Mouse (Mus musculus) embryonic stem cell, embryonic (primary cell): ENCODE results near the gene Dctpp1.

Experiments
- CTCF ChIA-PET, 4 experiments: fragments of 300-600 bp in 2 of 4; fragments of 350-600 bp in 2 of 4; sonication (Branson Sonifier 250); formaldehyde crosslinking; loops; one replicate each; lab custom pipeline; 2022; ENCODE audit warnings: inconsistent platforms in 2 of 4; lab: Charles Lee
- POLR2A ChIA-PET, 4 experiments: fragments of 300-600 bp in 2 of 4; fragments of 350-600 bp in 2 of 4; sonication (Branson Sonifier 250); formaldehyde crosslinking; loops; one replicate each; lab custom pipeline; 2022; ENCODE audit warnings: antibody characterized with exemption in 4 of 4, inconsistent platforms in 1 of 4; lab: Charles Lee

Dctpp1 gene

DNA sequence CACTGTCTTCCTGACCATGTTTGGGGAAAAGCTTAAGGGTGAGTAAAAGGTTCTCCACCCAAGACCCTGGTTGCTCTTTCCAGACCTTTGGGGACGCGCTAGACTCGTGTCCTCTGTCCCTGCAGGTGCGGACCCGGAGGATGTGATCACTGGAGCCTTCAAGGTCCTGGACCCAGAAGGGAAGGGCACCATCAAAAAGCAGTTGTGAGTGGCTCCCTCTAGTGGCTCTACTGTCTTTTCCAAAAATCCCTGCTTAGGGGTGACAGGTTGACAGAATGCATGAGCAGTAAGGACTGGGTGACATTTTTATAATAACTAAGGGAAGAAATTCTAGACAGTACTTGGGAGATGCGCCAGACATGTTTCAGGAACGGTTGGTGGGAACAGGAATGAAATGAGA lies 47.0 kb downstream of the Dctpp1 start:
- ChIA-PET CTCF (interaction anchor here (0.7 to 2.7 kb wide), 15 partner anchors 10 to 520 kb away, joined by 3 to 17 read pairs (median 4); partner anchors contain the start of genes Zfp553 (in 2 of the 4), Sept1 (in 1 of the 4) and Zfp771 (in 1 of the 4)), POLR2A (interaction anchor here (0.5 to 7.3 kb wide), 33 partner anchors 10 to 993 kb away, joined by 3 to 208 read pairs (median 5); partner anchors contain the start of genes Sept1 (in 3 of the 4), Zfp553 (in 3 of the 4), Zfp771 (in 2 of the 4) and Cd2bp2 (in 1 of the 4))

DNA sequence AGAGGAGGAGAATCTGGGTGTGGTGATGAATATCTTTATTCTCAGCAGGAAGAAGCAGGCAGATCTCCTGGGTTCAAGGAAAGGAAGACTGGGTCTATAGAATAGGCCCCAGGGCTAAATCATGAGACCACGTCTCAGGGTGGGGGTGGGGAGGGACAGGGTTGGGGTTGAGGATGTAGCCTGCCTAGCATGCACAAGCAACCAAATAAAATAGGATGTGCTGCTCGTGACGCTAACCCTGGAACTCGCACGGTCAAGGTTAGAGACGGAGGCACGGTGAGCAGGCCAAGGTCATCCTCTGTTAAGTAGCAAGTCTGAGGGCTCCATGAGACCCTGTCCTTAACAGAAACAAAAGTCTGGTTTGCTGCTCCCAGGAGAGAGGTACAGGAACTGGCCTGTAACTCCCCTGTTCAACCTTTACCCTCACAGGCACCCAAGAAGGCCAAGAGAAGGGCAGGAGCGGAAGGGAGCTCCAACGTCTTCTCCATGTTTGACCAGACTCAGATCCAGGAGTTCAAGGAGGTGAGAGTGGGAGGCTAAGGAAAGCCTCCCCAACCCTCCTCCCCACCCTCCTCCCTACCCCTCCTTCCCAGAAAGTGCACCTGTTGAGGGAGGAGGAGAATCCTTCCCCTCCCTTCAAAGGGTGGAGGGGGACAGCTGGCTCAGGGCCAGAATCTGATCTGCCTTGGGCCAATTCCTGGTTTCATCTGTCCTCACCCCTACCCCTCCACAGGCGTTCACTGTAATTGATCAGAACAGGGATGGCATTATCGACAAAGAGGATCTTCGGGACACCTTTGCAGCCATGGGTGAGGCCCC lies 47.9 kb downstream of the Dctpp1 start:
- ChIA-PET POLR2A (interaction anchor here (0.6 to 7.3 kb wide), 37 partner anchors 8 to 710 kb away, joined by 3 to 208 read pairs (median 5); partner anchors contain the start of genes Cd2bp2 (in 2 of the 4), Sept1 (in 2 of the 4), Zfp553 (in 2 of the 4) and Zfp771 (in 2 of the 4)), CTCF (interaction anchor here (0.5 to 2.0 kb wide), 16 partner anchors 11 to 519 kb away, joined by 3 to 14 read pairs (median 3); partner anchors contain the start of genes Zfp553 (in 1 of the 4) and Zfp771 (in 1 of the 4))

DNA sequence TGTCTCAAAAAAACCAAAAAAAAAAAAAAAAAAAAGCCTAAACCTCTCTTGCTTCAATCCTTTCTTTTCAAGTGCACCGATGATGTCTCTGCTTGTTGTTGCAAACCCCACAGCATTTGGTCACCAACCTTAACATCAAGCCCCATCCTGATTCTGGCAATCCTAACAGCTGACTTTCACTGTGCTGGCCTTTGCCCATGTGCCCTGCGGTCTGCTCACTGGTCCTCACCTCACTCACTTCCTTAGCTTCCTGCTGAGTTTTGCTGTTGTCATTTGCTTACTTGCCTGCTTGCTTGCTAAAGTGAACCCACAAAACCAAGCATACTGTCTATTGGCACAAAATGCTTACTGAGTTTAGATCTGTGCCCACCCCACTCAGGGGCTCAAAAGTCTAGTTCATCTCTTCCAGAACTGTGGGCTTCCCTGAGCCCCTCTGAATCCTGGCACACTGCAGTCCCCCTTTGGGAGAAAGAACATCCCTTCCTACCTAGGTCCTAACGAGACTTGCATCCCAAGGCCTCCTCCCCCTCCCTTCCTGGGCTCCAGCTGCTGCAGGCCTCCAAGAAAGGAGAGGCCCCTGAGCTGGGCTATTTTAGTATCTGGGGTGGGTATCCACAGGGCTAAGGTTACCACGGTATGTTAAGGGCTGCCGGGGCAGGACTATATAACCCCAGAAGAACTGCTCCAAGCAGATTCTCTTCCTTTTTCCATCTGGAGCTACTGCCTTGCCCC lies 49.3 kb downstream of the Dctpp1 start:
- ChIA-PET CTCF (interaction anchor here in 3 of 4 experiments (0.5 to 1.5 kb wide), 7 partner anchors 13 to 672 kb away, joined by 3 to 9 read pairs (median 3); no protein-coding TSS in a partner anchor), POLR2A (interaction anchor here in 3 of 4 experiments (0.7 to 7.3 kb wide), 28 partner anchors 8 to 426 kb away, joined by 3 to 208 read pairs (median 6); partner anchors contain the start of genes Cd2bp2 (in 2 of the 3), Sept1 (in 2 of the 3), Zfp553 (in 2 of the 3) and Dctpp1 (in 1 of the 3))

DNA sequence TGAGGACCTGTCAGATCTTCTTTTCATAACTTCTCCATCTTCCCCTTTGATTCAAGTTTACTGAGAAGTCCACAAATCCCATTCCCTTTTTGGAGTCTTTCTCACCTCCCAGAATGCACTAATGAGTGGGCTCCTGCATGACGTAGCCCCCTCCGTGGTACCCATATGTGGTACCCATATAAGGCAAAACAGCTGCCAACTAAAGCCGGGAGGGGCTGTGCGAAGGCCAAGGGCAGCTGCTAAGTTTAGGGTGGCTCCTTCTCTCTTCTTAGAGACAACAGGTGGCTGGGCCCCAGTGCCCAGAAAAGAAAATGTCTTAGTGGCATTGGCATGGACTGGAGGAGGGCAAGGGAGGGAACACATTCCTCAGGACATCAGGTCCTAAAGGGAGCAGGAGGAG lies 50.2 kb downstream of the Dctpp1 start:
- CTCF ChIA-PET, result interaction anchor here in 1 of 4 experiments (1.1 kb wide), 1 partner anchor 14 kb away, joined by 3 read pairs; no protein-coding TSS in a partner anchor

DNA sequence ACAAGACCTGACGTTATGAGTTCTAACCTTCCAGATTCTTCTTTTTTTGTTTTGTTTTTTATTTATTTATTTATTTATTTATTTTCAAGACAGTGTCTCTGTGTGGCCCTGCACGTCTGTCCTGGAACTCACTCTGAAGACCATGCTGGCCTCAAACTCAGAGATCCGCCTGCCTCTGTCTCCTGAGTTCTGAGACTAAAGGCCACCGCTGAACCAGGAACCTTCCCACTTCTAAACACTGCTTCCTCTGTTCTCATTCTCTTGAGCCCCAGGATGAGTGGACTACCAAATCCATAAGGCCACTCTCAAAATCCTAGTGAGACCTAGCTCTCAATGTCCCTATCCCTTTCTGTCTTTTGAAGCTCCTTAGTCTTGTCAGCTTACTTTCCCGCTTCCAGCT lies 50.7 kb downstream of the Dctpp1 start:
- ChIA-PET POLR2A (interaction anchor here (0.5 to 7.3 kb wide), 22 partner anchors 8 to 51 kb away, joined by 3 to 208 read pairs (median 6); partner anchors contain the start of genes Cd2bp2 (in 2 of the 4), Sept1 (in 2 of the 4), Zfp553 (in 2 of the 4) and Dctpp1 (in 1 of the 4)), CTCF (interaction anchor here in 2 of 4 experiments (0.6 to 1.1 kb wide), 2 partner anchors 14 to 22 kb away, joined by 3 read pairs; no protein-coding TSS in a partner anchor)

More for the DNA sequence above, 50.2 kb downstream of the Dctpp1 start:
- POLR2A ChIA-PET, result interaction anchor here (0.8 to 7.3 kb wide), 19 partner anchors 8 to 64 kb away, joined by 3 to 208 read pairs (median 6); partner anchors contain the start of genes Cd2bp2 (in 2 of the 4), Sept1 (in 2 of the 4), Zfp553 (in 2 of the 4) and Dctpp1 (in 1 of the 4)

DNA sequence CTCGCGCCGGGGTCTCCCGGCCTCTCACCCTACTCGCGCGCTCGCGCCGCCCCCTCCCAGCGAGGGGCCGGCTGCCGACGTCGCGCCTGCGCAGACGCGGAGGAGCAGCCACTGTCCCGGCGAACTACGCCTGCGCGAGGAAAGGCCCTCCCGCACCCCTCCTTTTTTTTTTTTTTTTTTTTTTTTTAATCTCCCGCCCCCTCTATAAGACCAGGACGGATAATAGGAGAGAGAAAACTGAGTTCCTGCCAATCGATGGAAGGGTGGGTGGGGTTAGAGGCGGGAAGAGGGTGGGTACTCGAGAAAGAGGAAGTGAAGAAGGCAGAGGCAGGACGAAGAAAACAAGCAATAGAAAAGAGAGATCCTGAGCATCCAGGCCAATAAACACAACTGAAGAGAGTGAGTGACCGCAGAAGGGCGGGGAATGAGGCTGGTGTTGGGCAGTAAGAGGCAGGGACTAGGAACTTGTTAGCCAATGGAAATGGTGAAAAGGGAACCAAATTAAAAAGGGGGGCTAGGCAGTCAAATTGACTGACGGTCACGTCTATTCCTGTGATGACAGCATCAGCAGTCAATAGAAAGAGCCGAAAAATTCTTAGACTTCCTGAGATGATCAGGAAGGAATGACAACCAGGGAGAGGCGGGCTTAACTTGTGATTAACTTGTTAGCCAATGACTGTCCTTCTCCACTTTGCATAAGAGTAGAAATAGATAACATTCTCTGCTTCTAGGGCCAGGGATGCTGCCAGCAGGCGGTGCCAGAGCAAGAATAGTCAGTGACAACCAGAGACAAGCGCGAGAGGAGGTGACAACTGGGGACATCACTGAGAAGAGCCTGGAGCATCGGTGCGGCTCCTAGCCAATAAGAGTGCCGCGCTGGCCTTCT lies 51.7 kb downstream of the Dctpp1 start, which contains the start of gene Mylpf:
Mylpf (plus strand) TSS at position 338 of the 886 bp plus-strand sequence.
- ChIA-PET POLR2A (interaction anchor here in 3 of 4 experiments (0.6 to 7.3 kb wide), 28 partner anchors 8 to 438 kb away, joined by 3 to 208 read pairs (median 6); partner anchors contain the start of genes Cd2bp2 (in 2 of the 3), Sept1 (in 2 of the 3), Zfp553 (in 2 of the 3) and Dctpp1 (in 1 of the 3)), CTCF (interaction anchor here in 2 of 4 experiments (0.5 to 1.9 kb wide), 3 partner anchors 21 to 49 kb away, joined by 3 to 5 read pairs (median 4); no protein-coding TSS in a partner anchor)

DNA sequence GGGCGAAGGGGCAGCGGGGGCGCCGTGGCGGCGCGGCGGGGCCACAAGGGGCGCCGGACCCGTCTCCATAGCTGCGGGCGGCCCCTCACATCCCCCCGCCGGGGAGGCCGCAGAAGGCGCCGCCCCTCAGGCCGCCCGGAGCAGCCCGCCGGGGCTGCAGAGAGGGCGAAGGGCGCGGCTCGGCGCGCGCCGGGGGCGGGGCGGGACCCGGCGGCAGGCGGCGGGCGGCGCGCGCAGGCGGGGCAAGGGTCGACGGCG lies 52.3 kb downstream of the Dctpp1 start, which contains the start of gene Tbc1d10b:
Tbc1d10b (minus strand) TSS at position 174 of the 258 bp plus-strand sequence.
- POLR2A ChIA-PET, result interaction anchor here in 3 of 4 experiments (1.0 to 4.0 kb wide), 10 partner anchors 9 to 29 kb away, joined by 3 to 84 read pairs (median 10); partner anchors contain the start of genes Cd2bp2 (in 2 of the 3), Sept1 (in 2 of the 3) and Zfp553 (in 2 of the 3)
- CTCF ChIA-PET, result interaction anchor here in 2 of 4 experiments (0.5 to 1.9 kb wide), 2 partner anchors 27 to 49 kb away, joined by 4 to 5 read pairs; no protein-coding TSS in a partner anchor

DNA sequence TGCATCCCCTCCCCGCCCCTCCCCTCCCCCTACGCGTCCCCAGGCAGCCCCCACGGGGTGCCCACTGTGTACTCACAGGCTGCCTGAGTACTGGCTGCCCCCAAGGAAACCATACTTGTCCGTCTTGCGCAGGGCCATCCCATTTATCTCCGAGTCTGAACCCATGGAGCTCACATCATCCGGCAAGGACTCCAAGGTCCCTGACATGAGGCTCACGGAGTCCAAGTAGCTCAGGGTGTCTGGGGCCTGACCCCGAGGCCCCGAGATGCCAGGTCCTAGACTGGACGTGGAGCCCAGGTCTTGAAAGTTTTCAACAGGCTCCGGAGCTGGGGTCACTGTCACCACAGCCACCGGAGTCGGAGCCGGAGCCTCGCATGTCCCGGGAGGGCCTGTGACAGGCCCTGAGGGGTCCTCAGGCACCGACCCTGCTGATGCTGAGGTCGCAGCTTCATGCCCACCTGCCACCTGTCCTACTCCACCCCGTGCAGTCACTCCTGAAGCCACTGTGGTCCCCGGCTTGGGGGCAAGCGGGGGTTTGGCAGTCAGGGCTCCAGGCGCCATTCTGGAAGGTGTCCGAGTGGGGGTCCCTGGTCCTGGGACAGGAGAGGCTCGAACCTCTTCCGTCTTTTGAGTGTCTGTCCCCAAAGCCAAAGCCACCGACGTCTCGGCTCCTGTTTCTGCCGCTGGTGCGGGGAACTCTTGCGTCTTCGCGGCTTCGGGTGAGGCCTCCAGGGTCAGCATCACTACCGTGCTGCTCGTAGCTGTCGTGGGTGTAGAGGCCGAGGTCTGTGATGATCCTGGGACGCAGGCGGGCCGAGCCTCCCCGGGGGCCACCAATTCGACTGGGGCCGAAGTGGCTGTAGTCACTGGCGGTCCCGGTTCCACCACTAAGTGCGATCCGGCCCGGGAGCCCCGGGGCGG lies 52.9 kb downstream of the Dctpp1 start:
- ChIA-PET POLR2A (interaction anchor here (0.7 to 4.0 kb wide), 36 partner anchors 8 to 583 kb away, joined by 3 to 84 read pairs (median 5); partner anchors contain the start of genes Cd2bp2 (in 3 of the 4), Sept1 (in 2 of the 4), Zfp553 (in 2 of the 4) and Maz (in 1 of the 4)), CTCF (interaction anchor here in 2 of 4 experiments (0.6 to 1.9 kb wide), 6 partner anchors 8 to 620 kb away, joined by 3 to 5 read pairs (median 4); no protein-coding TSS in a partner anchor)
